Mouse (Mus musculus) adrenal gland, postnatal 4 days (tissue): ENCODE results near the gene Foxr1. TPM values are rescaled to one million over a fixed set of nuclear protein-coding genes. Genes with fewer than 3 reads are reported as not detected.
"Not testable (repeated sequence)": the region's sequence is repeated elsewhere in the genome, so short reads cannot be mapped to it uniquely, and the experiment has no call there.

Experiments
- DNase-seq, 2 experiments: peaks; one replicate each; pipeline ENCODE4 v3.0.0; 2021 to 2022; ENCODE audit warnings: low spot score in 2 of 2, mixed read lengths in 2 of 2
- total RNA-seq, 2 experiments: library from RNA; stranded (reverse); gene quantifications; 2 replicates each; pipeline ENCODE4 v1.2.3; 2021

Foxr1 gene
- total RNA-seq, 2 experiments from 2014 or later, result not detected

- no peak for DNase-seq
Observed at GRCm38 (mm10) chr9:44417156-44417891, 23.6 kb downstream of the Foxr1 start.

- DNase-seq, result no peak
Observed at GRCm38 (mm10) chr9:44412781-44413180, 28.2 kb downstream of the Foxr1 start.

- no peak for DNase-seq
Observed at GRCm38 (mm10) chr9:44412306-44412705, 28.6 kb downstream of the Foxr1 start.

- DNase-seq, result no peak
Observed at GRCm38 (mm10) chr9:44411601-44412130, 29.3 kb downstream of the Foxr1 start.

- no peak for DNase-seq
Observed at GRCm38 (mm10) chr9:44410647-44411336, 30.1 kb downstream of the Foxr1 start.

GRCm38 (mm10) chr9:44408693-44409092 lies 32.2 kb downstream of the Foxr1 start:
- DNase-seq, result not testable (repeated sequence)

GRCm38 (mm10) chr9:44407752-44408097 lies 33.2 kb downstream of the Foxr1 start:
- no peak for DNase-seq

- DNase-seq, result peak; percentile 71 to 88
Observed at GRCm38 (mm10) chr9:44406906-44407751, 33.8 kb downstream of the Foxr1 start, which contains the start of the genes Rps25 and Trappc4. Gene Rps25 (plus strand): TSS chr9:44407139. Gene Trappc4 (minus strand): TSS chr9:44407600.

GRCm38 (mm10) chr9:44405011-44405410 lies 35.9 kb downstream of the Foxr1 start:
- DNase-seq, result no peak

GRCm38 (mm10) chr9:44401081-44401480 lies 39.9 kb downstream of the Foxr1 start:
- DNase-seq, result no peak

- no peak for DNase-seq
Observed at GRCm38 (mm10) chr9:44399795-44400114, 41.2 kb downstream of the Foxr1 start.

- no peak for DNase-seq
Observed at GRCm38 (mm10) chr9:44399114-44399794, 41.7 kb downstream of the Foxr1 start.

- no peak for DNase-seq
Observed at GRCm38 (mm10) chr9:44398551-44398950, 42.4 kb downstream of the Foxr1 start.

GRCm38 (mm10) chr9:44398087-44398486 lies 42.8 kb downstream of the Foxr1 start:
- DNase-seq, result no peak

GRCm38 (mm10) chr9:44396684-44397411 lies 44.1 kb downstream of the Foxr1 start, which contains the start of gene Slc37a4:
Gene Slc37a4 (plus strand): TSS chr9:44396852.
- peak; percentile 79 to 93 for DNase-seq

GRCm38 (mm10) chr9:44391466-44391865 lies 49.5 kb downstream of the Foxr1 start:
- peak in 1 of 2 experiments; percentile 68 for DNase-seq

- DNase-seq, result no peak
Observed at GRCm38 (mm10) chr9:44389273-44389672, 51.7 kb downstream of the Foxr1 start.

- DNase-seq, result no peak
Observed at GRCm38 (mm10) chr9:44387221-44387620, 53.7 kb downstream of the Foxr1 start.

- no peak for DNase-seq
Observed at GRCm38 (mm10) chr9:44384596-44384995, 56.3 kb downstream of the Foxr1 start.
